Mouse (Mus musculus) forebrain, embryonic 11.5 days (tissue): ENCODE measurements around the gene Wnt7a. TPM values are rescaled to one million over a fixed set of nuclear protein-coding genes. Genes with fewer than 3 reads are reported as not detected.

ENCODE experiments used
- ATAC-seq: fragments of 200-750 bp; cut with Nextera tagmentation; replicated peaks from 2 replicates; pipeline ENCODE4 v1.8.0; 2017; ENCODE audit warnings: moderate TSS enrichment; ENCODE audit not compliant: low FRiP score
- DNase-seq: peaks from one replicate; pipeline ENCODE4 v3.0.0-alpha.2; 2017; ENCODE audit warnings: low spot score
- H3K27ac ChIP-seq: fragments of 300-500 bp; sonication (generic); 2 replicates; pipeline ENCODE4 v1.5.1; 2014; ENCODE audit warnings: low read depth, low read length
- H3K27me3 ChIP-seq: fragments of 300-500 bp; sonication (generic); 2 replicates; pipeline ENCODE4 v1.6.1; 2014; ENCODE audit warnings: mild to moderate bottlenecking, low read length, mixed read lengths; ENCODE audit not compliant: control insufficient read depth, insufficient read depth
- H3K36me3 ChIP-seq: fragments of 300-500 bp; sonication (generic); 2 replicates; pipeline ENCODE4 v1.6.1; 2014; ENCODE audit warnings: mild to moderate bottlenecking, low read length, moderate library complexity, mixed read lengths; ENCODE audit not compliant: control insufficient read depth, insufficient read depth
- H3K4me1 ChIP-seq: fragments of 300-500 bp; sonication (generic); replicated peaks from 2 replicates; pipeline ENCODE4 v1.6.1; 2014; ENCODE audit warnings: low read length, mixed read lengths; ENCODE audit not compliant: control insufficient read depth, insufficient read depth
- H3K4me2 ChIP-seq: fragments of 300-500 bp; sonication (generic); 2 replicates; pipeline ENCODE4 v1.6.1; 2014; ENCODE audit warnings: low read depth, mild to moderate bottlenecking, low read length, moderate library complexity, mixed read lengths; ENCODE audit not compliant: severe bottlenecking
- H3K4me3 ChIP-seq: fragments of 300-500 bp; sonication (generic); 2 replicates; pipeline ENCODE4 v1.5.1; 2014; ENCODE audit warnings: low read depth, low read length
- H3K9ac ChIP-seq: fragments of 300-500 bp; sonication (generic); 2 replicates; pipeline ENCODE4 v1.6.1; 2014; ENCODE audit warnings: low read length
- H3K9me3 ChIP-seq: fragments of 300-500 bp; sonication (generic); 2 replicates; pipeline ENCODE4 v1.6.1; 2016; ENCODE audit warnings: low read length, mixed read lengths; ENCODE audit not compliant: control insufficient read depth
- WGBS: fragments of 180-500 bp; shearing (Covaris S2); extraction: QIAGEN DNeasy Blood & Tissue Kit; methylation state at CpG from one replicate; pipeline ENCODE4 v1.1.7; 2014; 5-methylcytosine and 5-hydroxymethylcytosine counted together
- polyA plus RNA-seq: library from polyadenylated mRNA; unstranded; fragments of >200 nt; fragmentation: Nextera tagmentation; extraction: Ambion mirVana; gene quantifications from 2 replicates; pipeline ENCODE4 v1.2.1, GENCODE M21; 2014

The Wnt7a gene
- polyA plus RNA-seq, 1 experiment from 2014 or later, result 13.7 TPM

DNA sequence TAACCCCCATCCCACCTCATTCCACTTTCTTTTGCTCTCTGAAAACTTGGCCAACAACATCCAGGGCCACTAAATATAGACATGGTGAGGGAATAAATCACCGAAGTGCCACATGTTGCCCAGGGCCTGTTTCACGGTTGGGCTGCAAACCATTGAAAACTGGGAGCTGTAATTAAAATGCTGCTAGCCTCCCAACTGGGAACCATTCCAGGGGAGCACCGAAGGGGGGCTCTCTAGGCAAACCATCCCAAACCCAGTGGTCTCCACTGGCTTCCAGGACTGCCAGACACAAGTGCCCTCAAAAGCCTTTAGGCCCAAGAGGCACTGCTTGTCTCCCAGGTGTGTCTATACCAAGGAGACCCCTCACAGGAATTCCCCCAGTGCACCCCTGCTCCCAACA lies 31.9 kb downstream of the Wnt7a start:
- H3K4me2 ChIP-seq, result no peak overlapping the region
- DNase-seq (no peak), ATAC-seq (no peak)
- 82% methylated on average over 3 of the region's 3 CpGs for WGBS
- H3K36me3 ChIP-seq, result no peaks in the 10 kb centered on the region
- no peaks in the 10 kb centered on the region for H3K9me3 ChIP-seq
- no peak overlapping the region for H3K27ac ChIP-seq
- no peaks in the 10 kb centered on the region for H3K4me1 ChIP-seq
- H3K9ac ChIP-seq, result no peak overlapping the region
- no peak overlapping the region for H3K4me3 ChIP-seq
- H3K27me3 ChIP-seq, result no peaks in the 10 kb centered on the region

DNA sequence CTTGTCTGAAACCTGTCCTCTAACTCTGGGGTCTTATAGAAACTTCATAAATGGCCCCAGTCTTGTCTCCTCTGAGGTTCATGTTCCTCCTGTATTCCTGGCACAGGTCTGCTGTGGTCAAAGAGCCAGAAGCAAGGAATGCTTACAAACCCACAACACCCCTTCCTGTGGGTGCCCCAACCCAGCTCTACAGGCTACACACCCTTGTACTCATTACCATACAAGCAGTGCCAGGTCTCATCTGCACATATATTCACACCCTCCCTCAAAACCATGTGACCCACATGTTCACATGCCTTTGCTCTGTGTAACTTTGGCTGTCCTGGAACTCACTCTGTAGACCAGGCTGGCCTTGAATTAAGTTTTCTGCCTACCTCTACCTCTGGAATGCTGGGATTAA lies 38.2 kb downstream of the Wnt7a start:
- DNase-seq (no peak), ATAC-seq (no peak)
- Histone ChIP-seq H3K27ac (no peak overlapping the region), H3K4me2 (no peak overlapping the region), H3K36me3 (no peaks in the 10 kb centered on the region), H3K4me3 (no peak overlapping the region), H3K9ac (no peak overlapping the region; the same call in 1 of the 2 replicates), H3K9me3 (no peaks in the 10 kb centered on the region), H3K27me3 (no peaks in the 10 kb centered on the region), H3K4me1 (no peaks in the 10 kb centered on the region)

DNA sequence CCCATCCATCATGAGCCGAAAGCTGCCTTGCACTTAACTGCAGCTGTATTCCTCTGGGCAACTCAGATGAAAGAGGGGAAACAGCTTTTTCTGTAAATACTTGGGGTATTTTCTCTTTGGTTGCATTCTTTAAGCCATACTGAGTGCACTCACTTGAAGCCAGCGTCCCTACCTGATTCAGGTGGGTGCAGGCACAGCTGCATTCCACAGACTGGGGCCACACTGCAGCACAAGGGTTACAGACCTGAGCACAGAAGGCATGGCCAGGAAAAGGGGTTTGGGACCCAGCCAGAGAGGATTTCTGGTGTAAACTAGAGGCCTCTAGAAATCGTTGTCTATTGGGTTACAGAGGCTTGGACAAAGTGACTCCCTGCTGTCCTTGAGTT lies 38.6 kb downstream of the Wnt7a start:
- WGBS, result 58% methylated on average over 3 of the region's 3 CpGs
- Histone ChIP-seq H3K9ac (no peak overlapping the region; the same call in 1 of the 2 replicates), H3K4me2 (no peak overlapping the region), H3K4me3 (no peak overlapping the region), H3K9me3 (no peaks in the 10 kb centered on the region), H3K27me3 (no peaks in the 10 kb centered on the region), H3K27ac (no peak overlapping the region), H3K4me1 (no peaks in the 10 kb centered on the region), H3K36me3 (no peaks in the 10 kb centered on the region)
- no peak for ATAC-seq
- no peak for DNase-seq

DNA sequence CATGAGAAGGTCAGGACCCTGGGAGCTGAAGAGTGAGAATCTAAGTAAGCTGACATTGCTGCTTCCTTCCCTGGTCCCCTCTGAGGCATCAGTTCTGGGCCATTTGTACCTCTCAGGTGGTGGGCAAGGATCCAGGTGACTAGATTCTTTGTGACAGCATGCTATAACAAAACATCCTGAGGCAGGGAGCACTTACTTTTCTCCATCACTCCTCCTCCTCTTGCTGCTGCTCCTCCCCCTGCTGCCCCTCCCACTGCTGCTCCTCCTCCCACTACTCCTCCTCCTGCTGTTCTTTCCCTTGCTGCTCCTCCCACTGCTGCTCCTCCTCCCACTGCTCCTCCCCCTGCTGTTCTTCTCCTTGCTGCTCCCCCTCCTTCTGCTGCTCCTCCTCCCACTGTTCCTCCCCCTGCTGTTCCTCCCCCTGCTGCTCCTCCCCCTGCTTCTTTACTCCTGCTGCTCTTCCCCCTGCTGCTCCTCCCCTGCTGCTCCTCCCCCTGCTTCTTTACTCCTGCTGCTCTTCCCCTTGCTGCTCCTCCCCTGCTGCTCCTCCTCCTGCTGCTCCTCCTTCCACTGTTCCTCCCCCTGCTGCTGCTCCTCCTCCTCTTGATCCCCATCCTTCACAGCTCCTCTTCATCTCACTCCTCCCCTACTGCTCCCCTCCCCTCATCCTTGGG lies 39.1 kb downstream of the Wnt7a start:
- Histone ChIP-seq H3K36me3 (no peaks in the 10 kb centered on the region), H3K9me3 (no peaks in the 10 kb centered on the region), H3K9ac (no peak overlapping the region), H3K4me1 (no peaks in the 10 kb centered on the region), H3K4me3 (no peak overlapping the region), H3K27me3 (no peaks in the 10 kb centered on the region), H3K27ac (no peak overlapping the region), H3K4me2 (no peak overlapping the region)
- DNase-seq (no peak), ATAC-seq (no peak; the same call in 1 of the 2 replicates)

DNA sequence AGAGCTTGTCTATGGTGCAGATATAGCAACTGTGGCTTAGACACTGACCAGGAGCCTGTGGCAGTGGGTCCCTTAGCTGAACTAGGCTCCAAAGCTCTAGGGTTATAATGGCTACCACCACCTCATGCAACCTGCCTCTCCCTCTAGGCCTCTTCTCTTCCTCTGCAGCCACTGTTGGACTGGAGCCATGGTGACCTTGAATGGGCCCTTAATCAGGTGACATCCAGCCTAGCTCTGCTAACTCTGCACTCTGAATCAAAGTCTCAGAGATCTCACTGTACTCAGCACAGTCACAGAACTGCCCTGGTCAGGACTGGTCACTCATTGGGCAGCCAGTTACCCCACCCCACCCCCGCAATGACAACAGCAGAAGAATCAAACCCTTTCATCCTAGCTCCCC lies 44.4 kb downstream of the Wnt7a start:
- H3K36me3 ChIP-seq, result no peaks in the 10 kb centered on the region
- ATAC-seq (no peak), DNase-seq (no peak)
- H3K4me1 ChIP-seq, result no peaks in the 10 kb centered on the region
- H3K27ac ChIP-seq, result no peak overlapping the region
- H3K9ac ChIP-seq, result no peak overlapping the region
- no peak overlapping the region for H3K4me3 ChIP-seq
- H3K27me3 ChIP-seq, result no peaks in the 10 kb centered on the region
- 90% methylated on average over 1 of the region's 1 CpGs for WGBS
- no peaks in the 10 kb centered on the region for H3K9me3 ChIP-seq
- H3K4me2 ChIP-seq, result no peak overlapping the region

DNA sequence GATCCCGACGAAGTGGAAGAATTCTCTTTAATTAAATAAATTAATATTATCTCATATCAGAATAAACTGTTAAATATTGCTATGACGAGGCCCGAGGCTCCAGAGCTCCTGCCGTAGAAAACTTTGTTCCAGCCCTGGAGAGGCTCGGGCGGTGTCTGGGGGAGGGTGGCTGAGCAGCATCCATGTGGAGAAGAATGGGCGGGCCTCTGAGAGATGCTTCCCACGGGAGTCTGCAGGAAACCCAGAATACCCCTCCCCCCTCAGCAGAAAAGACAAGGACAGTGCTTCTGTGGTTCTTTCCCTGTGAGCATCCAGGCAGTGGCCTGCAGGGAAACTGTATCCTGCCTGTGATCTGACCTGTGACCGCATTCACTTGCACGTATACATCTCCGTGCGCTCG lies 45.7 kb downstream of the Wnt7a start:
- H3K4me1 ChIP-seq, result no peaks in the 10 kb centered on the region
- no peak overlapping the region for H3K4me3 ChIP-seq
- H3K27ac ChIP-seq, result no peak overlapping the region
- ATAC-seq (no peak), DNase-seq (no peak)
- no peaks in the 10 kb centered on the region for H3K27me3 ChIP-seq
- H3K9ac ChIP-seq, result no peak overlapping the region
- H3K4me2 ChIP-seq, result no peak overlapping the region
- no peaks in the 10 kb centered on the region for H3K36me3 ChIP-seq
- no peaks in the 10 kb centered on the region for H3K9me3 ChIP-seq
- 77% methylated on average over 14 of the region's 14 CpGs for WGBS

DNA sequence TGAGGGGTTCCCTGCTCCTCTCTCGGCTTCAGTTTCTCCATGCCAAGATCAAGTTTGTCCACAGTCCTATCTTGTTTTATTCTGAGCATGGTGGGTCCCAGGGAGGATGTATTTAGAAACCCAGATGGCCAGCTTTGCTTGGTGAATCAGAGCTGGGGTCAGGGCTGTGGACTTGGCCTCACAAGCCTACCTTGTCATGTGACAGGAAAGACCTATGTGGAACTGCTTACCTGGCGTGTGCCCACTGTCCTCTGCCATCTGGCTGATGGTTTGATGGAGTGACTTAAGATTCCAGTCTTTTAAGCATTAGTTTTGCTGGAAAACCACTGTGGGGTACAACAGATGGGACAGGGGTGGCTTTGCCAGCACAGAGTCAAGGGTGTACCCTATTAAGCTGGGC lies 48.4 kb downstream of the Wnt7a start:
- Histone ChIP-seq H3K4me1 (no peaks in the 10 kb centered on the region), H3K9ac (no peak overlapping the region), H3K27me3 (no peaks in the 10 kb centered on the region), H3K27ac (no peak overlapping the region), H3K36me3 (no peaks in the 10 kb centered on the region), H3K4me2 (no peak overlapping the region), H3K9me3 (no peaks in the 10 kb centered on the region), H3K4me3 (no peak overlapping the region)
- DNase-seq (no peak), ATAC-seq (no peak)
- 89% methylated on average over 2 of the region's 2 CpGs for WGBS

DNA sequence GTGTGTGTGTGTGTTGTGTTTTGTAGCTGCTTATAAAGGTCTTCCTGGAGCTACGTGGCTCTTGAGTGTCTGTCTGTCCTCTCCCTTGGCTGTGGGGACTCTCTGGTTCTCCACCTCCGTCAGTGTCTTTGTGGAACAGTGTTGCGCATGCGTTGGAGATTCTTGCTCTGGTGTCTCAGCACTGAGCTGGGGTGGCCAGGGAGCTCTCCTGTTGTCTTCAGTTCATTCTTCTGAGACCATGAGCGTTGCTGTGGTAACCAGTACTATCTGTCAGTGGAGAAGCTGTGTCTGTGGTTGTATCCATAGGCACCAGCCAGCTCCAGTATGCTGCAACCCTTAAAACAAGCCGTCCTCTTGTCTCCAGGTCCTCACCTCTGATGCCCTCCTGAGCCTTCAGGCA lies 50.2 kb downstream of the Wnt7a start:
- Histone ChIP-seq H3K4me1 (no peaks in the 10 kb centered on the region), H3K27ac (no peak overlapping the region), H3K9ac (no peak overlapping the region), H3K9me3 (no peaks in the 10 kb centered on the region), H3K4me2 (no peak overlapping the region), H3K27me3 (no peaks in the 10 kb centered on the region), H3K4me3 (no peak overlapping the region), H3K36me3 (no peaks in the 10 kb centered on the region)
- no peak for DNase-seq
- no peak for ATAC-seq
- 83% methylated on average over 6 of the region's 6 CpGs for WGBS

DNA sequence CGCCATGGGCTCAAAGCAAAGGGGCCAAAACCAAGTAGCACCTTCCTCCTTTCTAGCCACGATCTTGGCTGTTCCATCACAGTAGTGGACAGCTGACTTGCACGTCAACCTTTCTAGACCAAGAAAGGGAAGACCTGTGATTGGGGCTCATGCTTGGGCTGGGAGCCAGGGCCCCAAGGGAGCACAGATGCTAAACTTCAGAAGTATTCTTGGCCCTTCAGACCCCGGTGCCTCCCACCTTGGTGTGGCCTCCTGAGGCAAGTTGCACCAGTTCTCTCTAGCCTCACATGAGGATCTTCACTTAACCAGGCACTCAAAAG lies 50.8 kb downstream of the Wnt7a start:
- Histone ChIP-seq H3K9me3 (no peaks in the 10 kb centered on the region), H3K4me2 (no peak overlapping the region), H3K4me1 (no peaks in the 10 kb centered on the region), H3K9ac (no peak overlapping the region), H3K27ac (no peak overlapping the region), H3K27me3 (no peaks in the 10 kb centered on the region), H3K4me3 (no peak overlapping the region), H3K36me3 (no peaks in the 10 kb centered on the region)
- no peak for ATAC-seq
- no peak for DNase-seq
- 93% methylated on average over 4 of the region's 4 CpGs for WGBS
